10 mouse cellular contexts compared by ENCODE assay signal in genomic region chr10:66640890-66641847, GRCm38 (mm10).
A peak's percentile ranks its signal among the peaks of the same experiment; 100 is the strongest.
DNase-seq lines count a peak whose midpoint lies in the region; ATAC-seq and TF ChIP-seq lines count a peak whose summit lies in the region.
"Had no signal": no experiment of that assay in that cellular context is flagged by ENCODE, and none has a peak within 500 bp of the region (broad histone marks: within the 10 kb centered on the region; RNA-seq: fewer than 3 reads in every experiment).

No protein-coding gene starts in this region.

- no peak for ATAC-seq in kidney, postnatal 0 days (replicated peaks; ENCODE audit: low FRiP score, low read depth)
- no peak for ATAC-seq in embryonic facial prominence, embryonic 11.5 days (replicated peaks; ENCODE audit: insufficient number of reproducible peaks, low FRiP score, low TSS enrichment, low read depth)
- no peak for ATAC-seq in intestine, postnatal 0 days

- 70% methylated on average over 24 of the region's 24 CpGs for WGBS in kidney, postnatal 0 days
- WGBS in embryonic facial prominence, embryonic 11.5 days = 69% methylated on average over 24 of the region's 24 CpGs
- 70% methylated on average over 24 of the region's 24 CpGs for WGBS in intestine, postnatal 0 days

- H3K4me2 ChIP-seq in kidney, postnatal 0 days (ENCODE audit: low read length) = no peak overlapping the region
- H3K4me2 ChIP-seq in embryonic facial prominence, embryonic 11.5 days (ENCODE audit: low read depth, low read length) = no peak overlapping the region
- no peak overlapping the region for H3K4me2 ChIP-seq in intestine, postnatal 0 days (replicated peaks; ENCODE audit: low read depth)
- H3K4me2 ChIP-seq: heart, embryonic 13.5 days; liver, embryonic 13.5 days had no signal

- H3K4me3 ChIP-seq in kidney, postnatal 0 days (replicated peaks; ENCODE audit: low read depth, low read length) = no peak overlapping the region
- no peak overlapping the region for H3K4me3 ChIP-seq in embryonic facial prominence, embryonic 11.5 days (ENCODE audit: low read depth, low read length)
- peak overlapping the region; percentile 28; the same call in 1 of the 2 replicates for H3K4me3 ChIP-seq in layer of hippocampus, adult 2 months
- H3K4me3 ChIP-seq in intestine, postnatal 0 days (ENCODE audit: low read depth, low read length) = no peak overlapping the region
- H3K4me3 ChIP-seq: heart, embryonic 13.5 days; liver, embryonic 13.5 days had no signal

- H3K27ac ChIP-seq in kidney, postnatal 0 days = no peak overlapping the region
- H3K27ac ChIP-seq in embryonic facial prominence, embryonic 11.5 days (replicated peaks; ENCODE audit: low read depth, low read length) = no peak overlapping the region
- no peak overlapping the region for H3K27ac ChIP-seq in layer of hippocampus, adult 2 months
- H3K27ac ChIP-seq in intestine, postnatal 0 days (ENCODE audit: low read depth, low read length) = no peak overlapping the region
- H3K27ac ChIP-seq: heart, embryonic 13.5 days; liver, embryonic 13.5 days had no signal

- no peaks in the 10 kb centered on the region for H3K27me3 ChIP-seq in kidney, postnatal 0 days (ENCODE audit: insufficient read depth, low read length)
- no peaks in the 10 kb centered on the region for H3K27me3 ChIP-seq in embryonic facial prominence, embryonic 11.5 days (ENCODE audit: control insufficient read depth, insufficient read depth, low read length)
- H3K27me3 ChIP-seq in intestine, postnatal 0 days (replicated peaks; ENCODE audit: control insufficient read depth, insufficient read depth, low read length) = no peaks in the 10 kb centered on the region
- H3K27me3 ChIP-seq: heart, embryonic 13.5 days; liver, embryonic 13.5 days had no signal

- DNase-seq in kidney, postnatal 0 days (ENCODE audit: low spot score) = peak; percentile 11
- no peak for DNase-seq in kidney, adult 9 months
- DNase-seq in embryonic facial prominence, embryonic 11.5 days (ENCODE audit: low spot score) = peak; percentile 1
- DNase-seq in layer of hippocampus, adult 2 months (ENCODE audit: low spot score in 2 of 2) = peak; percentile 36 to 59
- peak; percentile 70 to 71 for DNase-seq in right cerebral cortex, postnatal 10 days (ENCODE audit: low spot score in 2 of 2)
- DNase-seq in ovary, postnatal 14 days (ENCODE audit: low spot score) = no peak
- DNase-seq in adrenal gland, postnatal 10 days = no peak
- DNase-seq: liver, embryonic 13.5 days had no signal

- H3K4me1 ChIP-seq in kidney, postnatal 0 days (replicated peaks; ENCODE audit: insufficient read depth, low read length) = no peaks in the 10 kb centered on the region
- H3K4me1 ChIP-seq in embryonic facial prominence, embryonic 11.5 days (ENCODE audit: control insufficient read depth, insufficient read depth, low read length) = no peaks in the 10 kb centered on the region
- H3K4me1 ChIP-seq in intestine, postnatal 0 days (replicated peaks; ENCODE audit: control insufficient read depth, insufficient read depth, low read length) = no peaks in the 10 kb centered on the region
- H3K4me1 ChIP-seq: liver, embryonic 13.5 days had no signal

- no peaks in the 10 kb centered on the region for H3K9me3 ChIP-seq in kidney, postnatal 0 days (replicated peaks; ENCODE audit: low read length)
- H3K9me3 ChIP-seq in embryonic facial prominence, embryonic 11.5 days (replicated peaks; ENCODE audit: control insufficient read depth, low read length) = no peaks in the 10 kb centered on the region
- H3K9me3 ChIP-seq in intestine, postnatal 0 days (ENCODE audit: control insufficient read depth) = no peaks in the 10 kb centered on the region
- H3K9me3 ChIP-seq: heart, embryonic 13.5 days had no signal

- H3K36me3 ChIP-seq in kidney, postnatal 0 days (ENCODE audit: insufficient read depth, low read length) = no peaks in the 10 kb centered on the region
- no peaks in the 10 kb centered on the region for H3K36me3 ChIP-seq in embryonic facial prominence, embryonic 11.5 days (replicated peaks; ENCODE audit: control insufficient read depth, insufficient read depth, low read depth, low read length)
- H3K36me3 ChIP-seq in intestine, postnatal 0 days (ENCODE audit: control insufficient read depth, insufficient read depth) = no peaks in the 10 kb centered on the region
- H3K36me3 ChIP-seq: heart, embryonic 13.5 days; liver, embryonic 13.5 days had no signal

- no peak for TF ChIP-seq CTCF in kidney, postnatal 0 days (IDR thresholded peaks at IDR 0.05; ENCODE audit: low read depth)
- no peak for TF ChIP-seq CTCF in layer of hippocampus, adult 2 months (conservative IDR thresholded peaks at IDR 0.05)
- TF ChIP-seq CTCF in intestine, postnatal 0 days (IDR thresholded peaks at IDR 0.05; ENCODE audit: low read depth) = no peak

- no peak overlapping the region for H3K9ac ChIP-seq in kidney, postnatal 0 days (ENCODE audit: low read depth, low read length)
- H3K9ac ChIP-seq in embryonic facial prominence, embryonic 11.5 days (replicated peaks; ENCODE audit: low read length) = no peak overlapping the region
- no peak overlapping the region for H3K9ac ChIP-seq in intestine, postnatal 0 days (ENCODE audit: low read depth, low read length)
- H3K9ac ChIP-seq: heart, embryonic 13.5 days; liver, embryonic 13.5 days had no signal

Comparison
In these comparisons a context has a peak if more than half of its experiments do, and no peak if none do; other contexts are left out.
1. DNase-seq: peak in kidney, postnatal 0 days (single experiment), embryonic facial prominence, embryonic 11.5 days (single experiment), layer of hippocampus, adult 2 months (2 of 2) and right cerebral cortex, postnatal 10 days (2 of 2); none in kidney, adult 9 months (single experiment), ovary, postnatal 14 days (single experiment) and adrenal gland, postnatal 10 days (single experiment).